Mouse (Mus musculus) left cerebral cortex, adult 9 months (tissue): ENCODE measurements around the gene Utp20.
A peak's percentile ranks its signal among the peaks of the same experiment; 100 is the strongest.
"Not testable (repeated sequence)": the region's sequence is repeated elsewhere in the genome, so short reads cannot be mapped to it uniquely, and the experiment has no call there.

ENCODE experiments used
- DNase-seq, 2 experiments: peaks; one replicate each; pipeline ENCODE4 v3.0.0; 2022; ENCODE audit warnings: low spot score in 2 of 2

The Utp20 gene

DNA sequence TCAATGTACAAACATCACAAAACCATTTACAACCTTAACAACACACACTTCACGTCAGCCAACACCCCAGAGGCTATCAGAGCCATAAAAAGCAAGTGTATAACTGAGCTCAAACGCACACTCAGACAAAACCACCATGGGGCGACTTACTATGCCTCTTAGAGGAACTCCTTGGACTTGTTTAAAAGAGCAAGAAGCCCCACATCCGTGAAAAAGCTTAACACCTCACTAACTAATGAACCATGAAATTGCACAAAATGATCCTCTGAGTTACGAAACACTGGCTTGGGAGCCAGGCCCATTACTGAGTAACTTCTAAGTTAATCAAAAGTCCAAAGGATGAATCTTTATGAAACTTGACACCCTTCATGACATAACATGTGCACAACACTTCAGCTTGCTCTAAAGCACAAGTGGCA, 42.1 kb downstream of the Utp20 start:
- no peak for DNase-seq

DNA sequence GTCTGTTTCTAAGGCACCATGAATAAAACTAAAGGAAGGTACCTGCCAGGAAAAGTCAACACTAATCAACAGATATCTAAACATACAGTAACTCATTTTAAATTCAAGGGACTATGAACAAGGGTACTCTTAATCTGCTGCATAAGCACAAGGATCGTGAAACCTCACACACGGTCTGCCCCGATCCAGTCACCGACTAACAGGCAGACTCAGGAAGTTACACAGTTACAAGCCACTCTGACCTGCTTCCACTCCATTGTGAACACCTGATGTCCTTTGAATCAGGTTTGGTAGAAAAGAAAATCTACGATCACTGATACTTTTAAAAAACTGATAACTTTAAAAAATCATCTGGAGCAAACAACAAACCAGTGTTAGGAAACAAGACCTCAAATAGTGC, 42.7 kb downstream of the Utp20 start:
- no peak for DNase-seq

DNA sequence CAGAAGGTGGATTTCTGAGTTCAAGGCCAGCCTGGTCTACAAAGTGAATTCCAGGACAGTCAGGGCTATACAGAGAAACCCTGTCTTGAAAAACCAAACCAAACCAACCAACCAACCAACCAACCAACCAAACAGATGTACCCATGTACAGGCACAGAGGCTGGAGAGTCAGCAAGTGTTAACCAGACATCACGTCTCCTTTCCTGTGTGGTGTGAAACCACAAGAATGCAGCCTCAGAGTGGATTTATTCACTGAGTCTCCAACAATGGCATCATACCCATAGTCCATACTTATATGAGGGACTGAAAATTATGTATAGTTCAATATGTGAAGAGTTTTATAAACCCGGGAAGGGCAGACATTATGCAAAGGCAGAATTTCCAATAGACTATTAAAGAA, 43.5 kb downstream of the Utp20 start:
- not testable (repeated sequence) for DNase-seq

DNA sequence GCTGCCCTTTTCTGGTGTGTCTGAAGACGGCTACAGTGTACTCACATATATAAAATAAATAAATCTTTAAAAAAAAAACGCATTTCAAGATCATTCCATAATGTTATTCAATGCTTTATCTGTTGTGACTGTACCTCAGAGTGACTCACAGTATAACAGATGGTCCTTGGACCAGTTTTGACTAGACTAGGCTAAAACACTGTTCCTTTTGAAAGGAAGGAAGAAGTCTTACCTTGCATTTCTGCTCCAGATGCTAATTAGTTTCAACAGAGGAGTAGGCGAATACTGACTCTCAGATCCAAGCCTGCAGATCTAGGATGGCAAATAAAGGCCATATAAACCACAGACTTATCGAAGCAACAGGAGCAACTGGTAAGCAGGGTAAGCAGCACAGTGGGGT, 45.9 kb downstream of the Utp20 start:
- no peak for DNase-seq

DNA sequence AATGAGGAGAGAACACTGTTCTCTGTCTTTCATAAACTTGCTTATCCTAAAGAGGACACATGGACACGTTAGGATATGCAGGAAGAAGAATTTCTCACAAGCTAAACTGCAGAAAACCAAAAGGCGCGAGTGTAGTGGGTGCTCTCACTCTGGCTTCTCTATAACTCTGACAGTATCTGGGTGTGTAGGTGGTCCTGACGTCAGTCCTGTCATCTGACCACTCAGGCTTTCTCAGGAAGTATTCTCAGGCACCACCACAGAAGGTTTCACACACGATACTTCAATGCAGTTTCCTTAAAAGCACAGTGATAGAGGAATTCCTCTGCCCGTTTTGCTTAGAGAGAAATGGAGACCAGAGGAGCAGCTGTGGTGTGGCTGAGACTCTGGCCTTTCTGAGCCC, 50.4 kb downstream of the Utp20 start:
- DNase-seq: peak; percentile 13 to 39

- peak in 1 of 2 experiments; percentile 11 for DNase-seq
These were observed 53.6 kb downstream of the Utp20 start for GRCm38 (mm10) chr10:88772965-88773364.

DNA sequence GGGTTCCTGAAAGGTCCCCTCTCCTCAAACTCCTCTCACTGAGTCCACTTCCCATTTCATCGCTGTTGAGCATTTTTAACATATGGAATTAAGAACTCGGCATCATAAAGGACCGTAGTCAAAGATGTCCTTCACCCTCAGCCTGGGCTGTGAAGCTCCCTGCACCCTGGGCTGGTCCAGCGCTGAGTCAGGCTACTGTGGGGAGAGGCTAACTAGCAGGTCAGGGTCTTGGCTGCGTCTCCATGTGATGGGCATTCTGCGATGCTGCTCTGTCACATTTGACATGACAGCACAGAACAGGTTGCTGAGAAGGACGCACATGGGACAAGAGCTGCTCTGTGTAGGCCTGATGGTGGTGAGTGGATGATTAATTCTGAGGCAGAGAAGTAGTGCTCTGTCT, 56.9 kb downstream of the Utp20 start:
- DNase-seq: no peak

DNA sequence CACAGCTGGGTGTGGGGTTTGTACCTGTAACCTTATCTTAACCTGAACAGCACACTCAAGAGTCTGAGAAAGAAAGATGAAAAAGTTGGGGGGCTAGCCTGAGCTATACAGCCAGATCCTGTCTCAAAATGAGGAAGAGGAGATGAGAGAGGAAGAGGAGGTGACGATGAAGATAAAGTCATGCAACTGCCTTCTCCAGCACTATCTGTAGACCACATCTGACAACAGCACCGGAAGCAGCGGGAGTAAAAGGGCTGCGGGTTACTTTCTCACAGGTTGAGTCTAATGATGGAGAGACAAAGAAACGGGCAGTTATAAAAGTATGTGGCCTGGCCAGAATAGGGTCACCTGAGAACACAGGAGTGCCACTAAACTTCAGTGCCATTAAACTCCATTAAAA, 57.6 kb downstream of the Utp20 start:
- DNase-seq: no peak

DNA sequence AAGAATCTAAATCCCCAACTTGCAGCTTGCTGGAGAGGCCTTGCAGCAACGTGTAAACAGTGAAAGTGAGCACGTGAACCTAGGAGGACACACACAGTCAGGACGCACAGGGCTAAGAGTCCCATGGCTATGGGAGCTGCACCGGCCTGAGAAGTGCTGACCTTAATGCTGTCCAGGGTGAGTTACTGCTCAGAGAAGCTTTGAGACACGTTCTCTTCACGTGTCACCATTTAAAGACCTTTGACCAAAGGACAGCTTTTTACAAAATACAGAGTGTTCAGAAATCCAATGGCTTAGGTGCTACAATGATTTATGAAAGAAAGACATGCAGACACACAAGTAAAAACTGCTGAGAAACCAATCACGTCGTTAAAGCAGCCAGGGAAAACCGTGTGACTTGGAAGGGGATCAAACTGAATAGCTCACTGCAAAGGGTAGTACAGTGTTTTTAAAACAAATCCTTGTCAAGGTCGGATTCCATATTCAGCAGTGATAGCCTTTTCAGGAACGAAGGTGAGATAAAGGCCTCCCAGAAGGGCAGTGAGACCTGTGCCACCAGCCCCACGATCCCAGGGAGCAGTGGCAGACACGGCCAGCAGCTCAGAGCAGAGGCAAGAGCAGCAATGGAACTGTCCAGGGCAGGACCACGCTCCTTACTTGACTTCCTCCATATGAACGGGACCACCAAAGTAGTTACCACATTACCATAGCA, 61.0 kb downstream of the Utp20 start:
- DNase-seq: no peak

DNA sequence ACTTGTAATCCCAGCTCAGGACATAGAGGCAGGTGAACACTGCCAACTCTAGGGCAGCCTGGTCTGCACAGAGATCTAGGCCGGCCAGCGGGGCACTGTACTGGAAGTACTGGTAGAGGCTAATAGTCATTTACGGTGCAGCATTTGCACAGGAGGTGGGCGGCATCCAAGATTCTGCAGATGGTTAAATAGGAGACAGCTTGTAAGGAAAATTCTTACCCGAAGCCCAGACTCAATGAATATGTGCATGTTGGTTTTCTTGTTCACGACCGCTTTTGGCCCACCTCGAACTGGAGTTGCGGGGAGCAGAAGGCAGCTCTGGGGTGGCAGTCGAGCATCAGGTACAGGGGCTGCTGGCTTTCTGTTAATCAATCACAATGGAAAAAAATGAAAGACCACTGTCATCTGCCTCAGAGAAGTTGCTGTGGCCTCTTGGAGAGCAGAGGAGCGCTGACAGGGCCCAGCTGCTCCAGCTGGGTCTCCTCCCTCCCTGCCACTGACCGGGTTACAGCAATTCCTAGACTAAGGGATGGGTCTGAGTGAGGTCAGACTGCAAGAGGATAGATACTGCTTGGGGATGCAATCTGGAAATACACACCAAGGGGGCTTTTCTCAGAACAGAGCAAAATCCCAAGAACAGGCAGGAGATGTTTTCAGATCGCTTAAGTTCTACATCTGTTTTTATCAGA, 64.9 kb downstream of the Utp20 start:
- DNase-seq: no peak

DNA sequence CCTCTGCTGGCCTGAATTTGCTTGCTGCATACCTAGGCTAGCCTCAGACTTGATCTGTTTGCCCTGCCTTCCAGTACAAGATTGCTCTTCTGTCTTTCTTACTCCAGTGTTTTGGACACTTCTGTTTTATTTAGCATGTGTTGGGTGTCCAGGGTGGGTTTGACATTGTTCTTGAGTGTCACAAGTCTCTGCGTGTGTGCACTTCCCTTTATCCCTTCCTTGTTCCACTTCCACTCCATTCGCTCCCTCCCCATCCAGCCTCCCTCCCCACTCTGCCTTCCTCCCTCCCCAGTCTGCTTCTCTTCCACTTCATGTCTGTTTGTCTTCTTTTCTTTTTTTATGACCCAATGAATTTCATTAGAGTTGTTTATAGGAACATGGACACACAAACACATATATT, 85.2 kb downstream of the Utp20 start:
- no peak for DNase-seq

DNA sequence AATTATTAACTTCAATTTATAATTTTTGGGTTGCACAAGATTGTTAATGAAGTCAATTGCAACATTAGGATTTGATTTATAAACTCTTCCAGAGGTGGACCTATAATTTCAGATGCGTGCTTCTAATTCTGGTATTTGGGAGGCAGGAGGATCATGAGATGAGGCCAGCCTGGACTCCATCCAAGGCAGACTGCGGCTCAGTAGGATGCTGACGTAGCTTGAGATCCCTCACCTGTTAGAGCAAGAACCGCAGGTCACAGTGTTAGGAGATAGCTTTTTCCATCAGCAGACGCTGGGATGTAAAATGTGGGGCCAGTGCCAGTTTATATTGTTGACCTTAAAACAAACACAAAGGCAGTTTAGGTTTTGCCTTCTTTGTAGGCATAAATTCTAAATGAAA, 85.8 kb downstream of the Utp20 start:
- DNase-seq: no peak

GRCm38 (mm10) chr10:88739818-88740217, 86.8 kb downstream of the Utp20 start:
- no peak for DNase-seq

- not testable (repeated sequence) for DNase-seq
These were observed 87.5 kb downstream of the Utp20 start for GRCm38 (mm10) chr10:88739074-88739473.

GRCm38 (mm10) chr10:88732309-88732622, 94.3 kb downstream of the Utp20 start:
- no peak for DNase-seq

DNA sequence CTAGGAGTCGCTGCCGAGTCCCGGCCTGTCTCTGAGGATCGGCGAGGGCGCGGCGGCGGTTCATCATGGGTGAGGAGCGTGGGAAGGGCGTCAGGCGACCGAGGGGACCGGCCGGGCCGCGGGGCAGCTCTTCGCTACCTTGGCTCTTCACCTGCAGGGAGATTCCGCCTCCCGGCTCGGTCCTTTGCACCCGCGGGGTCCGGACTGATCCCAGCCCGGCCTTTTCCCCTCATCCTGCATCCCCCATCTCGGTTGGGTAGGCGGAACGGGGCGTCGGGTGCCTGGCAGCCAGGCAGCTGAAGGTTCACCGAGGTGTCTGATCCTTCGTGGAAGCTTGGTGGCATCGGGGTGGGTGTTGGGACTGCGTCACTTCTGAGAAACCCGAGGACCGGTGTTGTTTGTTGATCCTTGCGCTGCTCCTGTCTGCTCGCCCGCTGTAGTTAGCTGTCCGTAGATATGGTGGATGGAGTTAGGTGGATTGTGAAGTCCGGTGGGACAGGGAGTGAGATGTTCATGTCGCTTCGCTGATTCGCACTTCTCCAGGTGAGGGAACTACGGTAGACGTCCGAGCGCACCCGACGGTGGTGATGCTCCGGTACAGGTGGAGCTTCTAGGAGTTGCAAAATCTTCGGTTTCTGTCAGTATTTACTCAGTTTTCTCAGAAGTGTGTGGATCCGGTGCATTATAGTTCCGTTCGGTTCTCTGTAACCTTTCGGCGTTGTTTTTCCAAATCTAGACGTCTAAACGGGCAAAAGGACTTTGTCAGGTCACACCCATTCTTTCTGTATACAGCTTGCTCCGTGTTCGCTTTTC, 94.9 kb downstream of the Utp20 start:
- no peak for DNase-seq

GRCm38 (mm10) chr10:88730571-88731495, 95.8 kb downstream of the Utp20 start, which contains the start of gene Arl1:
TSS of gene Arl1 (plus strand) at chr10:88730858.
- DNase-seq: peak; percentile 80 to 91

DNA sequence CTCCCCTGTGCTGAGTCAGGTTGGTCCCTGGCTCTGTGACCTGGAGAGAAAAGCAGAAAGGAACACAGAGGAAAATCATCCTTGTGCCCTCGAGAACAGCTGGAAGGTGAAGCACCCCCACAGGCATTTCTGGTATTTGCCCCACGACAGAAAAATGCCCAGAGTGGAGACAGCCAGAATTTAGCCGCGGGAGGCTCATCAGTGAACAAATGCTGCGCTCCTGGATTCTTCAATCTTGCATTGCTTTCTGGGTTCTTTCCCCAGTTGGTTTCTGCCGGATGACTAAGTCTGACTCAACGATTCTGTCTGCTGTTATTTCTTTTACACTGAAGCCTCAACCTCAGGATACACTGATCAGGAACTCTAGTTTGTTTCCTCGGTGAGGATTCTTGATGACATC, 98.4 kb downstream of the Utp20 start:
- DNase-seq: no peak

- DNase-seq: peak in 1 of 2 experiments; percentile 66
These were observed 99.5 kb downstream of the Utp20 start for GRCm38 (mm10) chr10:88727128-88727527.

DNA sequence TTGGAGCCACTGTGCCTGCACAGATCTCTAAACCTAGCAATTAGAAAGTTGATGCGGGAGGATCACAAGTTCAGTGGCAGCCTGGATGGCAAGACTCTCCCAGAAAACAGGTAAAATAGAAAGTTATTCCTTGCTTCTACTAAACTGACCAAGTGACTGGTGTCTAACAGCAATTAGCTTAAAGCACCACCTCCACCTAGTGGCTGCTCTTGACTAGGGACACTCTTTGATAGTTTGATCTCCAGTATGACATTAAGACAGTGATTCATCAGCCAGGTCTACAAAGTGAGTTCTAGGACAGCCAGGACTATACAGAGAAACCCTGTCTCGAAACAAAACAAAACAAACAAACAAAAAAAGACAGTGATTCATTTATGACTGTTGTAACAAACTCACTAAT, 101.3 kb downstream of the Utp20 start:
- no peak for DNase-seq

DNA sequence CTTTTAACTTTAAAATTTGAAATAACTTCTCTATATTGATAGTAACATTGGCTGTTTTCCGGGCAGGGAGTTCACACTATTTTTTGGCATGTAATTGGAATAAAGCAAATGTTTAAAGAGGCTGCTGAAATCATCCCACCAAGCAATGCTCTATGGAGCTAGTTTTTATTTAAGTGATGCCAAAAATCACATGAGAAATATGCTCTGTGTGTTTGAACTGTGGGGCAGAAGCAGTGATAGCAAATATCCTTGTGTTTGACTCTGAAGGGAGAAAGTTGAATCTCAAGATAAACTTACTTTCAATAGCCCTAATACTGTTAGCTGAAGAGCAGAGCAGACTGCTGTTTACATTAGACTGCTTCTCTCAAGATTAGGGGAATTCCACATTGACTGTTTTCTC, 107.0 kb downstream of the Utp20 start:
- no peak for DNase-seq

GRCm38 (mm10) chr10:88717756-88718025, 108.9 kb downstream of the Utp20 start:
- no peak for DNase-seq
